Mouse (Mus musculus) lung, embryonic 16.5 days (tissue): ENCODE results near the gene Khsrp. TPM values are rescaled to one million over a fixed set of nuclear protein-coding genes. Genes with fewer than 3 reads are reported as not detected.

Experiments
- ATAC-seq: fragments of 200-750 bp; cut with Nextera tagmentation; 2 replicates; pipeline ENCODE4 v1.8.0; 2017; ENCODE audit warnings: low read depth, mild to moderate bottlenecking, moderate library complexity
- H3K27ac ChIP-seq: fragments of 300-500 bp; sonication (generic); 2 replicates; pipeline ENCODE4 v1.5.1; 2014; ENCODE audit warnings: mild to moderate bottlenecking, control low read depth, low read length
- H3K27me3 ChIP-seq: fragments of 300-500 bp; sonication (generic); 2 replicates; pipeline ENCODE4 v1.6.1; 2014; ENCODE audit warnings: low read depth, low read length, mixed read lengths; ENCODE audit not compliant: control insufficient read depth, insufficient read depth
- H3K36me3 ChIP-seq: fragments of 300-500 bp; sonication (generic); 2 replicates; pipeline ENCODE4 v1.6.1; 2014; ENCODE audit warnings: low read length; ENCODE audit not compliant: control insufficient read depth, insufficient read depth
- H3K4me1 ChIP-seq: fragments of 300-500 bp; sonication (generic); replicated peaks from 2 replicates; pipeline ENCODE4 v1.6.1; 2014; ENCODE audit warnings: low read length, mixed read lengths; ENCODE audit not compliant: control insufficient read depth, insufficient read depth
- H3K4me2 ChIP-seq: fragments of 300-500 bp; sonication (generic); 2 replicates; pipeline ENCODE4 v1.6.1; 2014; ENCODE audit warnings: low read depth, low read length, control low read depth
- H3K4me3 ChIP-seq: fragments of 300-500 bp; sonication (generic); 2 replicates; pipeline ENCODE4 v1.5.1; 2014; ENCODE audit warnings: mild to moderate bottlenecking, low read length, control low read depth
- H3K9ac ChIP-seq: fragments of 300-500 bp; sonication (generic); 2 replicates; pipeline ENCODE4 v1.6.1; 2014; ENCODE audit warnings: low read length, control low read depth
- H3K9me3 ChIP-seq: fragments of 300-500 bp; sonication (generic); 2 replicates; pipeline ENCODE4 v1.6.1; 2016; ENCODE audit warnings: low read length; ENCODE audit not compliant: control insufficient read depth
- WGBS: fragments of 180-500 bp; shearing (Covaris S2); extraction: QIAGEN DNeasy Blood & Tissue Kit; methylation state at CpG from one replicate; pipeline ENCODE4 v1.1.7; 2014; 5-methylcytosine and 5-hydroxymethylcytosine counted together
- polyA plus RNA-seq: library from polyadenylated mRNA; unstranded; fragments of >200 nt; fragmentation: Nextera tagmentation; extraction: Ambion mirVana; gene quantifications from 2 replicates; pipeline ENCODE4 v1.2.1, GENCODE M21; 2015

Khsrp gene
- polyA plus RNA-seq, 1 experiment from 2014 or later = 23.7 TPM

- ATAC-seq = no peak
- H3K4me3 ChIP-seq = peak overlapping the region; percentile 75
- peak overlapping the region; percentile 47 for H3K4me2 ChIP-seq
- H3K9me3 ChIP-seq = no peaks in the 10 kb centered on the region
- peaks cover 5% of the 10 kb centered on the region for H3K4me1 ChIP-seq
- no peak overlapping the region for H3K9ac ChIP-seq
- no peaks in the 10 kb centered on the region for H3K27me3 ChIP-seq
- H3K27ac ChIP-seq = no peak overlapping the region
- 72% methylated on average over 2 of the region's 2 CpGs for WGBS
- H3K36me3 ChIP-seq = peaks cover 29% of the 10 kb centered on the region
These were observed 34.8 kb downstream of the Khsrp start for GRCm38 (mm10) chr17:56996506-56996905.

GRCm38 (mm10) chr17:56995046-56995445 is 36.3 kb downstream of the Khsrp start:
- H3K4me1 ChIP-seq = peaks cover 11% of the 10 kb centered on the region
- peaks cover 29% of the 10 kb centered on the region for H3K36me3 ChIP-seq
- H3K27me3 ChIP-seq = no peaks in the 10 kb centered on the region
- no peak overlapping the region for H3K4me2 ChIP-seq
- 88% methylated on average over 8 of the region's 8 CpGs for WGBS
- H3K9me3 ChIP-seq = no peaks in the 10 kb centered on the region
- no peak overlapping the region for H3K9ac ChIP-seq
- ATAC-seq = no peak
- H3K4me3 ChIP-seq = no peak overlapping the region
- H3K27ac ChIP-seq = no peak overlapping the region

GRCm38 (mm10) chr17:56990966-56991365 is 40.4 kb downstream of the Khsrp start:
- WGBS = 70% methylated on average over 2 of the region's 2 CpGs
- peak overlapping the region; percentile 74 for H3K4me2 ChIP-seq
- H3K27me3 ChIP-seq = no peaks in the 10 kb centered on the region
- H3K4me3 ChIP-seq = peak overlapping the region; percentile 96
- H3K9me3 ChIP-seq = no peaks in the 10 kb centered on the region
- H3K9ac ChIP-seq = peak overlapping the region; percentile 88
- H3K27ac ChIP-seq = no peak overlapping the region
- H3K36me3 ChIP-seq = peaks cover 20% of the 10 kb centered on the region
- ATAC-seq = no peak
- H3K4me1 ChIP-seq = peaks cover 7% of the 10 kb centered on the region; the same call in 1 of the 2 replicates

DNA sequence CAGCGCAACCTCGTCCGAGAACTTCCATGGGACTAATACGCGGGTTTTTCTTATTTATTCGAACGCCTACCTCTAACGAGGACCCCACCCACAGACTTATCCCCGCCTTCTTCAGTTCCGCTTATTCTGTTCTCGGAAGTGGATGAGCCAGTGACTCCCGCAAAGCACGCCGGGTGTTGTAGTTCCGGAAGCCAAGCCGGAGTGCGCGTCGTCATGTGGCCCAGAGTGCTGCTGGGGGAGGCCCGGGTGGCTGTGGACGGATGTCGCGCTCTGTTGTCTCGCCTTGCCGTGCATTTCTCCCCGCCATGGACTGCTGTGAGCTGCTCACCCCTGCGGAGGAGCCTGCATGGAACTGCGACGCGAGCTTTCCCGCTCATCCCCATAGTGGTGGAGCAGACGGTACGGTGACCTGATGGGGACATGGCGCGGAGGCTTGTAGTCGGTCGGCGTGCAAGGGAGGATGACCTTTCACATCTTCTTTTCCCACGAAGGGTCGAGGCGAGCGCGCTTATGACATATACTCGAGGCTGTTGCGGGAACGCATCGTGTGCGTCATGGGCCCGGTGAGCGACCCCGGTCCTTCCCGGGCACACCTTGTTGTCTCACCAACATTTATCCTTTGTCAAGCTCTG is 41.1 kb downstream of the Khsrp start, which contains the start of gene Clpp:
TSS of gene Clpp (plus strand) at position 191 of the 632 bp plus-strand sequence.
- H3K36me3 ChIP-seq = peaks cover 20% of the 10 kb centered on the region
- H3K4me2 ChIP-seq = peak within 1 kb of the TSS; percentile 79
- WGBS = under 1% methylated on average over 52 of the region's 52 CpGs
- peak within 1 kb of the TSS; percentile 88 for H3K9ac ChIP-seq
- H3K4me1 ChIP-seq = peaks cover 7% of the 10 kb centered on the region; the same call in 1 of the 2 replicates
- peak; percentile 98 for ATAC-seq
- peak within 1 kb of the TSS; percentile 96 for H3K4me3 ChIP-seq
- no peaks in the 10 kb centered on the region for H3K27me3 ChIP-seq
- peak within 1 kb of the TSS; percentile 80 for H3K27ac ChIP-seq
- no peaks in the 10 kb centered on the region for H3K9me3 ChIP-seq

DNA sequence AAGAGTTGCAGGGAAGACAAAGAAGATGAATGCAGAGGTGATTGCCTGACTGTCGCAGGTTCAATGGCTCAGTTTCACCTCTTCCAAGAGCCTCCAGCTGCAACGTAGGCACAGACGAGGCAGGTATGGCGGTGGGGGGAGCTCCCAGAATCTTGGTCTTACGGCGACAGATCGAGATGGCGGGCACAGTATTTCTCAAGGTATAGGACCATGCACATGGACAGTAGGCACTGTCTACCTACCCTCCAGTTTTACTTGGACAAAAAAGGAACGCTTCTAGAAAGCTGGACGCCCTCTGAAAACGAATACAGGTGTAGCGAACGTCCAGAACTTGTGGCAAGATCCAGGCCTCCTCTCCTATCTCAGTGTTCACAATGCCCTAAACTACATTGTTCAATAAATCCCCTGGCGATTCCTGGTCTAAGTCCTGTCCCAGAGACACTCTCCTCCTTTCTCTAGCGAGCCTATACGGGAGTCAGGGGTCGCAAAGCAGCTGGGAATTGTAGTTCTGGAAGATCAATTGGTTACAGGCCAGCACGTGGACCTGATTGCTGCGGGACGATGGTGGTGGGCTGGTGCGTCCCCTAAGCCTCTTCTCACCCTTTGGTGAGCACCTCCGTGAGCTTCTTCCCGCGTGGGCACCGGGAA is 41.7 kb downstream of the Khsrp start:
- Histone ChIP-seq H3K27me3 (no peaks in the 10 kb centered on the region), H3K9ac (peak overlapping the region; percentile 80), H3K4me2 (peak overlapping the region; percentile 79), H3K27ac (peak overlapping the region; percentile 80), H3K4me3 (peak overlapping the region; percentile 96), H3K9me3 (no peaks in the 10 kb centered on the region), H3K36me3 (peaks cover 17% of the 10 kb centered on the region), H3K4me1 (peaks cover 7% of the 10 kb centered on the region; the same call in 1 of the 2 replicates)
- WGBS = 2% methylated on average over 25 of the region's 25 CpGs
- peak; percentile 92 for ATAC-seq

DNA sequence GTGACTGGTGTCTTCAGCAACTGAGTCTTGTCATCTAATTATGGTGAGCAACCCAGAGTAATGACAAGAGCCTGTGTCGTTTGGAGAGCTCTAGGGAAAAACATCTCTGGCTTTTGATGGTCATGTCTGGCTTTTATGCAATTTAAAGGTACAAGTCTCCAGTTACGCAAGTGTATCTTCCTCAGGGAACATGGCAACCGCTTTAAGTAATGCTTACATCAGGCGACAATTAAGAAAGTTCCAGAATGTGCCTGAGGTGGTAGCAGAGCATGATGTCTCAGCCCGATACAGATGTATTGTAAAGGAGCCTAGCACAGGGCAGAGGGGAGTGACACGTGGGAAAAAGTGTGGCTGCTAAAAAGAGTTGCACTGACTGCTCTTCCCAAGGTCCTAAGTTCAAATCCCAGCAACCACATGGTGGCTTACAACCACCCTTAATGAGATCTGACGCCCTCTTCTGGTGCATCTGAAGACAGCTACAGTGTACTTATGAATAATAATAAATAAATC is 42.3 kb downstream of the Khsrp start:
- peak overlapping the region; percentile 96 for H3K4me3 ChIP-seq
- ATAC-seq = no peak
- peak overlapping the region; percentile 79 for H3K4me2 ChIP-seq
- H3K4me1 ChIP-seq = peaks cover 7% of the 10 kb centered on the region; the same call in 1 of the 2 replicates
- H3K27me3 ChIP-seq = no peaks in the 10 kb centered on the region
- H3K36me3 ChIP-seq = peaks cover 14% of the 10 kb centered on the region
- WGBS = 70% methylated on average over 7 of the region's 7 CpGs
- no peak overlapping the region for H3K27ac ChIP-seq
- no peaks in the 10 kb centered on the region for H3K9me3 ChIP-seq
- H3K9ac ChIP-seq = peak overlapping the region; percentile 80

DNA sequence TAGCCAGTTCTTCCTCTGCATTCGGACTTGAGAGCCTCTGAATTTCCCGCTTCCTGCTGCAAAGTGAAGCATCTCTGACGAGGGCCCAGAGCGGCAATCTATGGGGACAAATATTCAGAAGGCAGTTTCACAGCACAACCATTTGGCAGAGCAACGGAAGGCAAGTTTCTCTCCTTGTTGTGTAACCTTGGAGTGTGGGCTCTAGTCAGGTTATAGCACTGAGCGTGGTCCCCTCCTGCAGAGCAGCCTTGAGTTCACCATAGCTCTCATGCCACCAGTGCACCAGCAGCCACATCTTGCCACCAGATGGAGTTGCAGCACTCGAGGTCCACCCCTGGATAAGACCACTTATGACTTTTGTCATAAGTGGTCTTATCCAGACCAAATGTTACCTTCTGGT is 42.9 kb downstream of the Khsrp start:
- no peaks in the 10 kb centered on the region for H3K27me3 ChIP-seq
- WGBS = 84% methylated on average over 7 of the region's 7 CpGs
- no peak for ATAC-seq
- H3K27ac ChIP-seq = no peak overlapping the region
- H3K9me3 ChIP-seq = no peaks in the 10 kb centered on the region
- no peak overlapping the region for H3K4me3 ChIP-seq
- peaks cover 7% of the 10 kb centered on the region; the same call in 1 of the 2 replicates for H3K4me1 ChIP-seq
- H3K36me3 ChIP-seq = peaks cover 8% of the 10 kb centered on the region
- no peak overlapping the region for H3K4me2 ChIP-seq
- no peak overlapping the region for H3K9ac ChIP-seq

GRCm38 (mm10) chr17:56986105-56986805 is 45.1 kb downstream of the Khsrp start:
- Histone ChIP-seq H3K4me2 (no peak overlapping the region), H3K4me3 (no peak overlapping the region), H3K36me3 (no peaks in the 10 kb centered on the region), H3K27me3 (no peaks in the 10 kb centered on the region), H3K4me1 (peaks cover 6% of the 10 kb centered on the region; the same call in 1 of the 2 replicates), H3K27ac (no peak overlapping the region), H3K9me3 (no peaks in the 10 kb centered on the region), H3K9ac (no peak overlapping the region)
- no peak for ATAC-seq
- 74% methylated on average over 3 of the region's 3 CpGs for WGBS

DNA sequence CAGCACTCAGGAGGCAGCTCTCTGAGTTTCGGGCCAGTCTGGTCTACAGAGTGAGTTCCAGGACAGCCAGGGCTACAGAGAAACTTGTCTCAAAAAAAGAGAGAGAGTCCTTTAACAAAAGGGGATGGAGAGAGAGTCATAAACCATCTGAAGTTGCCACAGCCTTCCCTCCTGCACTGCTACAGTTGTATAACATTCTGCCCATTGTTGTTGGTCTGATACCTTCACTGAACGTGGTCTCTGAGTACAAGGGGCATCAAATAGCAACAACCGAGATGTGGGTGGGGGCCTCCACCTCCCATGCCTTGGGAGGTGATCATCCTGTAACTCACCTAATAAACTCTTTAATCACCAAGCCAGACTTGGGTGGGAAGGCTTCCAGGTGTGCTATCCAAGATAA is 45.7 kb downstream of the Khsrp start:
- Histone ChIP-seq H3K4me3 (no peak overlapping the region), H3K9me3 (no peaks in the 10 kb centered on the region), H3K9ac (no peak overlapping the region), H3K36me3 (no peaks in the 10 kb centered on the region), H3K27ac (no peak overlapping the region), H3K27me3 (no peaks in the 10 kb centered on the region), H3K4me2 (no peak overlapping the region), H3K4me1 (peaks cover under 1% of the 10 kb centered on the region; the same call in 1 of the 2 replicates)
- ATAC-seq = no peak
- 70% methylated on average over 3 of the region's 3 CpGs for WGBS
